In genomic region chr5:65539786-65540185, GRCm38 (mm10) we compare ENCODE assay signal across 22 mouse cellular contexts. TPM values are rescaled to one million over a fixed set of nuclear protein-coding genes. Genes with fewer than 3 reads are reported as not detected.
A peak's percentile ranks its signal among the peaks of the same experiment; 100 is the strongest.
DNase-seq lines count a peak whose midpoint lies in the region; ATAC-seq lines count a peak whose summit lies in the region.
"Had no signal": no experiment of that assay in that cellular context is flagged by ENCODE, and none has a peak within 500 bp of the region (broad histone marks: within the 10 kb centered on the region; RNA-seq: fewer than 3 reads in every experiment).

No protein-coding gene starts in this region.

- H3K27me3 ChIP-seq in heart, embryonic 13.5 days (replicated peaks) = no peaks in the 10 kb centered on the region
- no peaks in the 10 kb centered on the region for H3K27me3 ChIP-seq in heart, embryonic 12.5 days (replicated peaks)
- H3K27me3 ChIP-seq in neural tube, embryonic 13.5 days = no peaks in the 10 kb centered on the region
- H3K27me3 ChIP-seq in liver, embryonic 12.5 days (replicated peaks) = no peaks in the 10 kb centered on the region
- no peaks in the 10 kb centered on the region for H3K27me3 ChIP-seq in stomach, embryonic 16.5 days (ENCODE audit: control insufficient read depth, insufficient read depth, low read length)
- H3K27me3 ChIP-seq in midbrain, embryonic 13.5 days = no peaks in the 10 kb centered on the region
- H3K27me3 ChIP-seq in limb, embryonic 10.5 days (ENCODE audit: low read depth, poor library complexity, severe bottlenecking) = no peaks in the 10 kb centered on the region
- H3K27me3 ChIP-seq: embryonic facial prominence, embryonic 12.5 days; hindbrain, embryonic 13.5 days; limb, embryonic 13.5 days; midbrain, embryonic 15.5 days had no signal

- H3K4me2 ChIP-seq in heart, embryonic 13.5 days = peak overlapping the region; percentile 73; the same call in 1 of the 2 replicates
- no peak overlapping the region for H3K4me2 ChIP-seq in heart, embryonic 12.5 days
- peak overlapping the region; percentile 54 for H3K4me2 ChIP-seq in neural tube, embryonic 13.5 days
- peak overlapping the region; percentile 73 for H3K4me2 ChIP-seq in liver, embryonic 12.5 days
- H3K4me2 ChIP-seq in stomach, embryonic 16.5 days (ENCODE audit: low read depth, low read length) = peak overlapping the region; percentile 59
- H3K4me2 ChIP-seq in midbrain, embryonic 13.5 days (replicated peaks) = no peak overlapping the region

- WGBS in heart, embryonic 13.5 days = 88% methylated on average over 3 of the region's 3 CpGs
- 91% methylated on average over 3 of the region's 3 CpGs for WGBS in heart, embryonic 12.5 days
- 94% methylated on average over 3 of the region's 3 CpGs for WGBS in neural tube, embryonic 13.5 days
- whole genome bisulfite sequencing in liver, embryonic 12.5 days (ENCODE audit: insufficient replicate concordance) = 78% methylated on average over 3 of the region's 3 CpGs
- 80% methylated on average over 3 of the region's 3 CpGs for WGBS in stomach, embryonic 16.5 days
- 95% methylated on average over 3 of the region's 3 CpGs for whole genome bisulfite sequencing in midbrain, embryonic 13.5 days
- 98% methylated on average over 3 of the region's 3 CpGs for WGBS in limb, embryonic 10.5 days

- H3K36me3 ChIP-seq in heart, embryonic 13.5 days = 0 out of 2 replicates have a peak, but pooled peaks cover 2% of the 10 kb centered on the region
- H3K36me3 ChIP-seq in heart, embryonic 12.5 days = no peaks in the 10 kb centered on the region
- H3K36me3 ChIP-seq in neural tube, embryonic 13.5 days = no peaks in the 10 kb centered on the region
- peaks cover 31% of the 10 kb centered on the region for H3K36me3 ChIP-seq in liver, embryonic 12.5 days
- H3K36me3 ChIP-seq in stomach, embryonic 16.5 days (ENCODE audit: control insufficient read depth, insufficient read depth, low read length) = no peaks in the 10 kb centered on the region
- H3K36me3 ChIP-seq in midbrain, embryonic 13.5 days = no peaks in the 10 kb centered on the region
- H3K36me3 ChIP-seq in limb, embryonic 10.5 days = peaks cover 31% of the 10 kb centered on the region
- H3K36me3 ChIP-seq: embryonic facial prominence, embryonic 12.5 days; hindbrain, embryonic 13.5 days; midbrain, embryonic 15.5 days had no signal

- DNase-seq in neural tube, embryonic 10.5 days (ENCODE audit: extremely low spot score, low spot score) = no peak
- no peak for DNase-seq in limb, embryonic 10.5 days (ENCODE audit: low spot score)
- DNase-seq: cerebellum, adult 9-10 months; heart, postnatal 14 days; kidney, adult 11 months; right cerebral cortex, postnatal 25 days; thymus, postnatal 25 days had no signal

- H3K4me1 ChIP-seq in heart, embryonic 13.5 days = peaks cover 28% of the 10 kb centered on the region
- H3K4me1 ChIP-seq in heart, embryonic 12.5 days (replicated peaks) = peaks cover 8% of the 10 kb centered on the region; the same call in 1 of the 2 replicates
- H3K4me1 ChIP-seq in neural tube, embryonic 13.5 days (replicated peaks) = peaks cover 39% of the 10 kb centered on the region
- H3K4me1 ChIP-seq in liver, embryonic 12.5 days = peaks cover 48% of the 10 kb centered on the region
- peaks cover 12% of the 10 kb centered on the region for H3K4me1 ChIP-seq in stomach, embryonic 16.5 days (ENCODE audit: control insufficient read depth, insufficient read depth, low read length)
- peaks cover 24% of the 10 kb centered on the region for H3K4me1 ChIP-seq in midbrain, embryonic 13.5 days (replicated peaks)
- H3K4me1 ChIP-seq in limb, embryonic 10.5 days = peaks cover 23% of the 10 kb centered on the region

- no peak overlapping the region for H3K4me3 ChIP-seq in heart, embryonic 13.5 days
- no peak overlapping the region for H3K4me3 ChIP-seq in heart, embryonic 12.5 days
- no peak overlapping the region for H3K4me3 ChIP-seq in neural tube, embryonic 13.5 days
- no peak overlapping the region for H3K4me3 ChIP-seq in liver, embryonic 12.5 days
- H3K4me3 ChIP-seq in stomach, embryonic 16.5 days (replicated peaks; ENCODE audit: low read length) = no peak overlapping the region
- H3K4me3 ChIP-seq in midbrain, embryonic 13.5 days (replicated peaks) = no peak overlapping the region
- H3K4me3 ChIP-seq in limb, embryonic 10.5 days = no peak overlapping the region
- H3K4me3 ChIP-seq: embryonic facial prominence, embryonic 12.5 days; hindbrain, embryonic 13.5 days; midbrain, embryonic 15.5 days; myocyte had no signal

- no peak overlapping the region for H3K9ac ChIP-seq in heart, embryonic 13.5 days
- H3K9ac ChIP-seq in heart, embryonic 12.5 days = no peak overlapping the region
- H3K9ac ChIP-seq in neural tube, embryonic 13.5 days = no peak overlapping the region
- no peak overlapping the region for H3K9ac ChIP-seq in liver, embryonic 12.5 days
- H3K9ac ChIP-seq in stomach, embryonic 16.5 days (ENCODE audit: low read length) = no peak overlapping the region
- no peak overlapping the region for H3K9ac ChIP-seq in midbrain, embryonic 13.5 days (replicated peaks)
- H3K9ac ChIP-seq: embryonic facial prominence, embryonic 12.5 days; hindbrain, embryonic 13.5 days; limb, embryonic 13.5 days; midbrain, embryonic 15.5 days had no signal

- ATAC-seq in heart, embryonic 13.5 days (ENCODE audit: extremely low read depth, insufficient number of reproducible peaks, low FRiP score, low TSS enrichment) = no peak
- no peak for ATAC-seq in heart, embryonic 12.5 days (ENCODE audit: insufficient number of reproducible peaks, low FRiP score)
- ATAC-seq in neural tube, embryonic 13.5 days (ENCODE audit: low read depth) = no peak
- ATAC-seq in liver, embryonic 12.5 days = no peak
- ATAC-seq in stomach, embryonic 16.5 days (ENCODE audit: insufficient read depth, low FRiP score) = no peak
- no peak for ATAC-seq in midbrain, embryonic 13.5 days
- ATAC-seq: forebrain, embryonic 16.5 days; lung, postnatal 0 days; midbrain, embryonic 15.5 days had no signal

- no peaks in the 10 kb centered on the region for H3K9me3 ChIP-seq in heart, embryonic 13.5 days
- no peaks in the 10 kb centered on the region for H3K9me3 ChIP-seq in heart, embryonic 12.5 days (replicated peaks)
- H3K9me3 ChIP-seq in neural tube, embryonic 13.5 days = no peaks in the 10 kb centered on the region
- no peaks in the 10 kb centered on the region for H3K9me3 ChIP-seq in liver, embryonic 12.5 days (replicated peaks)
- H3K9me3 ChIP-seq in stomach, embryonic 16.5 days (replicated peaks; ENCODE audit: control insufficient read depth, low read length) = no peaks in the 10 kb centered on the region
- no peaks in the 10 kb centered on the region for H3K9me3 ChIP-seq in midbrain, embryonic 13.5 days
- no peaks in the 10 kb centered on the region for H3K9me3 ChIP-seq in limb, embryonic 10.5 days (replicated peaks)
- H3K9me3 ChIP-seq: embryonic facial prominence, embryonic 12.5 days; hindbrain, embryonic 13.5 days; limb, embryonic 13.5 days; midbrain, embryonic 15.5 days had no signal

- H3K27ac ChIP-seq in heart, embryonic 13.5 days (replicated peaks) = no peak overlapping the region
- H3K27ac ChIP-seq in heart, embryonic 12.5 days (ENCODE audit: poor library complexity, severe bottlenecking) = no peak overlapping the region
- H3K27ac ChIP-seq in neural tube, embryonic 13.5 days (replicated peaks) = no peak overlapping the region
- H3K27ac ChIP-seq in liver, embryonic 12.5 days = no peak overlapping the region
- no peak overlapping the region for H3K27ac ChIP-seq in stomach, embryonic 16.5 days (ENCODE audit: low read length)
- H3K27ac ChIP-seq in midbrain, embryonic 13.5 days = no peak overlapping the region
- no peak overlapping the region for H3K27ac ChIP-seq in limb, embryonic 10.5 days
- H3K27ac ChIP-seq: embryonic facial prominence, embryonic 12.5 days; hindbrain, embryonic 13.5 days; kidney, postnatal 0 days; limb, embryonic 13.5 days; midbrain, embryonic 15.5 days had no signal

RNA-seq across cellular contexts. Expression of gene Ube2k, which starts 2.8 kb away (rescaled TPM):
- polyA plus RNA-seq in heart, embryonic 13.5 days (2015; fragmentation: Nextera tagmentation; extraction: Ambion mirVana) = 124 and 142 TPM in 2 replicates
- 142 and 152 TPM in 2 replicates for polyA plus RNA-seq in heart, embryonic 12.5 days (2016; fragmentation: Nextera tagmentation; extraction: Ambion mirVana)
- 204 and 218 TPM in 2 replicates for polyA plus RNA-seq in neural tube, embryonic 13.5 days (2015; fragmentation: Nextera tagmentation; extraction: Ambion mirVana)
- 136 and 137 TPM in 2 replicates for polyA plus RNA-seq in liver, embryonic 12.5 days (2016; fragmentation: Nextera tagmentation; extraction: Ambion mirVana)
- polyA plus RNA-seq in stomach, embryonic 16.5 days (2015; fragmentation: Nextera tagmentation; extraction: Ambion mirVana) = 145 and 155 TPM in 2 replicates
- polyA plus RNA-seq in midbrain, embryonic 13.5 days (2015; fragmentation: Nextera tagmentation; extraction: Ambion mirVana) = 197 and 204 TPM in 2 replicates
- polyA plus RNA-seq in limb, embryonic 10.5 days (2016; fragmentation: Nextera tagmentation; extraction: Ambion mirVana) = 218 and 228 TPM in 2 replicates

RNA-seq across cellular contexts. Expression of gene Smim14, which starts 2.8 kb away (rescaled TPM):
- polyA plus RNA-seq in heart, embryonic 13.5 days (2015; fragmentation: Nextera tagmentation; extraction: Ambion mirVana) = 100 and 101 TPM in 2 replicates
- 124 and 138 TPM in 2 replicates for polyA plus RNA-seq in heart, embryonic 12.5 days (2016; fragmentation: Nextera tagmentation; extraction: Ambion mirVana)
- polyA plus RNA-seq in neural tube, embryonic 13.5 days (2015; fragmentation: Nextera tagmentation; extraction: Ambion mirVana) = 185 and 191 TPM in 2 replicates
- polyA plus RNA-seq in liver, embryonic 12.5 days (2016; fragmentation: Nextera tagmentation; extraction: Ambion mirVana) = 45.5 and 47.4 TPM in 2 replicates
- polyA plus RNA-seq in stomach, embryonic 16.5 days (2015; fragmentation: Nextera tagmentation; extraction: Ambion mirVana) = 187 and 192 TPM in 2 replicates
- 164 and 167 TPM in 2 replicates for polyA plus RNA-seq in midbrain, embryonic 13.5 days (2015; fragmentation: Nextera tagmentation; extraction: Ambion mirVana)
- 44.1 and 67.0 TPM in 2 replicates for polyA plus RNA-seq in limb, embryonic 10.5 days (2016; fragmentation: Nextera tagmentation; extraction: Ambion mirVana)

RNA-seq across cellular contexts. Expression of gene Gm43552, which starts 47.2 kb away (rescaled TPM):
- polyA plus RNA-seq in heart, embryonic 13.5 days (2015; fragmentation: Nextera tagmentation; extraction: Ambion mirVana) = 1.9 TPM in 1 of 2 replicates, not detected in the other
- not detected in 2 replicates for polyA plus RNA-seq in heart, embryonic 12.5 days (2016; fragmentation: Nextera tagmentation; extraction: Ambion mirVana)
- polyA plus RNA-seq in neural tube, embryonic 13.5 days (2015; fragmentation: Nextera tagmentation; extraction: Ambion mirVana) = not detected in 2 replicates
- not detected in 2 replicates for polyA plus RNA-seq in liver, embryonic 12.5 days (2016; fragmentation: Nextera tagmentation; extraction: Ambion mirVana)
- polyA plus RNA-seq in stomach, embryonic 16.5 days (2015; fragmentation: Nextera tagmentation; extraction: Ambion mirVana) = not detected in 2 replicates
- polyA plus RNA-seq in midbrain, embryonic 13.5 days (2015; fragmentation: Nextera tagmentation; extraction: Ambion mirVana) = not detected in 2 replicates
- not detected in 2 replicates for polyA plus RNA-seq in limb, embryonic 10.5 days (2016; fragmentation: Nextera tagmentation; extraction: Ambion mirVana)
- polyA plus RNA-seq: embryonic facial prominence, embryonic 12.5 days; forebrain, embryonic 16.5 days; limb, embryonic 13.5 days; lung, postnatal 0 days; myocyte; testis, adult 2 months had no signal

Comparison
In these comparisons a context has a peak if more than half of its experiments do, and no peak if none do; other contexts are left out.
1. H3K4me2 ChIP-seq: peak in heart, embryonic 13.5 days (single experiment), neural tube, embryonic 13.5 days (single experiment), liver, embryonic 12.5 days (single experiment) and stomach, embryonic 16.5 days (single experiment); none in heart, embryonic 12.5 days (single experiment) and midbrain, embryonic 13.5 days (single experiment).